Mouse (Mus musculus) forelimb bud, embryonic 11.5 days (tissue): ENCODE results near the gene Mrpl20.

ENCODE experiments used
- DNase-seq: peaks from one replicate; pipeline ENCODE4 v3.0.0-alpha.2; 2012; ENCODE audit warnings: low read depth, low spot score

Gene Mrpl20

DNA sequence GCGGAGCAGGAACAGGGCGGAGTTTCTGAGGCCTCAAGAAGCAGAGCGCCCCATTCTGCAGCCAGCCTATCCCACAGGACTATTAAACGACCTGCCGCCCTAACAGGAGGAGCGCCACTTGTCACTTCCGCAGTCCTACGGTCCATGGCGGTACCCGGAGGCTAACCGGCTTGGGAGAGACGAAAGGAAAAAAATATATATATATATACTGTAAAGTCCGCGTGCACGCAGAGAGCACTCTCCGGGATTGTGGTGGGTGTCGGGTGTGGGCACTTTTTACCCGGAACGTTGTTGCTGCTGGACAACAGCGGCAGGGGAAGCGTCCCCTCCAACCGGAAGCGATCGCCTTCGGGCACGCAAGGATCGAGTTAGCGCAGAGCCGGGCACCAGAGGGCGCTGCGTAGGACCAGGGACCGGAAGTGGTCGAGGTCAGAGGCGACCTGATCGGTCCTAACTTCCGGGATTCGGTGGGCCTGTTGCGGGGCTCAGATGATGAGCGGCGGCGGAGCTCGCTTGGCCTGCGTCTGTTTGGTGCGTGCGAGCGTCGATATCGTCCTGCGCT is 28.6 kb downstream of the Mrpl20 start, which contains the start of gene Aurkaip1:
Gene Aurkaip1, plus strand, starts transcription at position 68 of the 562 bp plus-strand sequence.
- DNase-seq, result peak; percentile 97

DNA sequence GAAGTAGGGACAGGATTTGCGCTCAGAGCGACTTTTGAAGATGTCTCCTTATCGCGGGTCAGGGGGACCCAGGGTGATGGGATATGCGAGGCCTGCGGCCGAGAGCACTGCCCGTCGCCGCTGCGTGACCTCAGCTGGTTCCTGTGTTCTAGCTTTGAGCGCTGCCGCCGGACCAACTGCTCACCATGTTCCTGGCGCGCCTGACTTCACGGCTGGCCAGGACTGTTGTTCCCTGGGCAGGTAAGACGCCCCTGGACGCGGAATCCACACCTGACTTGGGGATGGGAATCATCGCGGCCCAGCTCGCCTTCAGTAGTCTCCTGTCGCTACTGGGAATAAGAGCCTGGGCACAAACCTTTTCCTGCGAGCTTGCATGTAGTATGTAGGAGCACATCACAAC is 29.2 kb downstream of the Mrpl20 start:
- no peak for DNase-seq

DNA sequence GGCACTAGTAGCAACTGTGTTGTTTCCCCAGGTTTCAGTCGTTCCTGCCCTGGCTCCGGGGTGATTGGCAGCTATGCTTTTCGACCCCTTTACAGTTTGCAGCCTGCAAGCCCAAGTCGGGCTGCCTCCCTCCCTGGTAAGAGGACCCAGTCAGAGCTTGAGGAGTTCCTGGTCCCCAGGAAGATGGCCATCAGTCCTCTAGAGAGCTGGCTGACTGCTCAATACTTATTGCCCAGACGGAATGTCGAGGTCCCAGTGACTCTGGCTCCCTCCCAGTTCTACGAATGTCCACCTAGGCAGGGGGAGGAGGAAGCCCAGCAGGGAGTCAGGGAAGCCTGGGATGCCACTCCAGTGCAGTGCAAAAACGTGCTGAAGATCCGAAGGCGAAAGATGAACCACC is 29.6 kb downstream of the Mrpl20 start:
- DNase-seq, result no peak

DNA sequence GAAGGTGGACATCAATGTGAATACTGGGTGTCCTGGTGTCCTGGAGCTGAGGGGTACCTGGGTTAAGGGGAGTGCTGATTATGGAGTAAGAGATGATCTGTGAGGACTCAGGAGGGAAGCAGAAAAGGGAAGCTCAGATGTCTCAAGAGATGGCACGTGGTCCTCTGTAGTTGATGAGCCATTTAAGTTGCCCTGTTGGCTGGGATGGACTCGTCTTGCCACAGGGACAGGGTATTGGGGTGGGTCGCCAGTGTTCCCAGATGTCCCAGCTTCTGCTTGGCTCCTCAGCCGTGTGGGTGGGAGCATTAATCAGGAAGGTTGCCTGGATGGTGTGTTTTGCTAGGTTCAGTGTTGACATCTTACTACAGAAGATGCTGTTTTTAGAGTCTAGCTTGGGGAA is 30.6 kb downstream of the Mrpl20 start:
- no peak for DNase-seq

DNA sequence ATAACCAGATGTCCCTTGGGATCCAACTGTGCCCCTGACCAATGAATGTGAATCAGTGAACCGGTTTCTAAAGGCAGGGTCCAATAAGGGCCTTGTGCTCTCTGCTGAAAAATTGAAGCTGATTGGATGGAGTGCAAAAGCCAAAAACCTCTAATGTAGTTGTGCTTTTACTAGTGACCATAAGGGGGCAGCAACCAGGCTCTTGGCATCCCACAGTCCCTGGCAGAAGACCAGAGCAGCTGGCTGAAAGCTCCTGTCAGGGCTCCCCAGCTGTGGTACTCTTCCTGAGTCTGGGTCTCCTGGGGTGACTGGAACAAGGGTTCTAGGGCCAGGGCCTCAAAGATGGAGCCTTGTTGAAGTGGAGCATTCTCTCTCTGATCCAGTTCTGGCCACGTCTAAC is 31.2 kb downstream of the Mrpl20 start:
- peak; percentile 79 for DNase-seq

DNA sequence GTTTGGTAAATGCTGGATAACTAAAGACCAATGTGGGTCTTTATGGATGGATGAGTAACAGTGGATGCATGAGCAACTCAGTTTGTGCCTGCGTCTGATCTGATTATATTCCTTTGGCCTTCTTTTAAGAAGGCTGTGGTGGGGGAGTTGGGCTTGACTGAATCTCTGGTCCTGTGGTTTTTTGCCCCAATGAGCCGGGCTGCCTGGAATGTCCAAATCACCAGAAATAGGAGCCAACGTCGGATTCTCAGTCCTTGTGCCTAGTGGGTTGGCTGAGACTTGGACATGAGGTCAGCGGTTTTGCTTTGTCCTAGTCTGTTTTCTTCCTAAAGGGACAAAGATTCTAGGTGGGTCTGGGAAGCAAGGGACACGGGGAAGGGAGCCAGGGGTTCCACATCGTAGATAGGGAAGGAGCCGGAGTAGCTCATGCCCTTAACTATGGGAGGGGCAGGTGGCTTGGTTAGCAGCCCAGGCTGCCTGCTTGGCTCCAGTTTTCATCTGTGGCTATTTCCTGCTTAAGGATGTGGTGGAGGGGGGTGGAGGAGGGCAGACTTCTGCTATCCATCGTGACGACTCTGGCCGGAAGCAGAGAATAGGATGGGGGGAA is 34.8 kb downstream of the Mrpl20 start:
- no peak for DNase-seq

DNA sequence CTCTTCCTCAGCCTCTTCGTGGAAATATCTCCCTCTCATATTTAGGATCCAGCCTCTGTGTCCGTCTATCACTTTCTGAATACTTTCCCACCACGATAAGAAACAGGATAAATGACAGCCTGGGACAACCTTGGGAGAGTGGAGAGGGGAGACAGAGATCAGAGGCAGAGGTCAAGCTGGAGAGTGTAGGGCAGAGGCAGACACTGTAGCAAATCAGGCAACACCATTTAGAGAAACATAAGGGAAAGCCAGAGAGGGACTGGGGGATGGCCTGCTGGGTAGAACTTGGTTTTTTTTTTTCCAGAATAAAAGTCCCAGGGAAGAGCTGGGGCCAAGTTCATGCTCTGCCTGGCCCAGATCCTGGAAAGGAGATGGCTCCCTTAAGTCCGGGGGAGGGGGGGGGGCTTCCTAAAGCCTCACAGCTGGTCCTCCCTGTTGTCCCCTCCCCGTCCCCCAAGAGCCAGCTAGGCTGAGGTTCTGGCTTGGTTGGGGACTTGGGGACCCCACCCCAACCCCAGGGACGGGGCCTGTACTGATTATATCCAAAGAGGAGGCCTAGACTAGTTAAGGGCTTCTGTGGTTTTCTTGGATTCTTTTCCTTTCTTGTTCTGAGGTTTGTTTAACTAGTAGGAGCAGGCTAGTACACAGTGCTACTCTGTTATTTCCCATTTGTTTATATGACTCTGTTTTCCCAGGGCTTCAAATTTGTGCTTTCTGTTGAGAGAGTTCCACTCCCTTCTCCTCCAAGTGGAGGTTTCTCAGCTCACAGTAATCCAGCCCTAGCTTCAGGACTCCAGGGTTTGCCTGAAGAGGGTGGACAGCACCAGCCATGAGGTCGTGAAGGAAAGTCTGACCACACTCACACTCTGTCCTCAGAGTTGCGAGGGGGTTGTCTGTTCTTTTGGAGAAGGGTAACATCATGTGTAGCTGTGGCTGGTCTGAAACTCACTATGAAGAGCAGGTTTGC is 35.8 kb downstream of the Mrpl20 start:
- DNase-seq, result no peak

DNA sequence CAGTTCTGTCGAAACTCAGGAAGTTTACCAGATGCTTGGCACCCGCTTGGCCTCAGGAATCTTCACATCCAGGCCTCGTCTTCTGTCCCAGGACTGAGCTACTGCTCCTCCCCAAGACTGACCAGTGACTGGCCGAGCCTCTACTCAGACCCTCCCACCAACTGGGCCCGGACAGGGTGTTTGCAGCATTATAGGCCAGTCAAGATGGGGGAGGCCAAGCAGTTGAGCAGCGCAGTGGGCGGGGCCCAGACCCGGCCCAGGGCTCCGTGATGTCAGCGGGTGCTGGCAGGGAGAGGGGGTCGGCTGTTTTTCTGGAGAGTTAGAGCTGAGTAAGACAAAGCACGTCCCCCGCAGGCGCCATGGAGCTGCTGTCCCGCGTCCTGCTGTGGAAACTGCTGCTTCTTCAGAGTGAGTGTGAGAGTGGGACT is 36.8 kb downstream of the Mrpl20 start, which contains the start of gene Mxra8:
Gene Mxra8, plus strand, starts transcription at position 198 of the 428 bp plus-strand sequence.
- peak; percentile 75 for DNase-seq

DNA sequence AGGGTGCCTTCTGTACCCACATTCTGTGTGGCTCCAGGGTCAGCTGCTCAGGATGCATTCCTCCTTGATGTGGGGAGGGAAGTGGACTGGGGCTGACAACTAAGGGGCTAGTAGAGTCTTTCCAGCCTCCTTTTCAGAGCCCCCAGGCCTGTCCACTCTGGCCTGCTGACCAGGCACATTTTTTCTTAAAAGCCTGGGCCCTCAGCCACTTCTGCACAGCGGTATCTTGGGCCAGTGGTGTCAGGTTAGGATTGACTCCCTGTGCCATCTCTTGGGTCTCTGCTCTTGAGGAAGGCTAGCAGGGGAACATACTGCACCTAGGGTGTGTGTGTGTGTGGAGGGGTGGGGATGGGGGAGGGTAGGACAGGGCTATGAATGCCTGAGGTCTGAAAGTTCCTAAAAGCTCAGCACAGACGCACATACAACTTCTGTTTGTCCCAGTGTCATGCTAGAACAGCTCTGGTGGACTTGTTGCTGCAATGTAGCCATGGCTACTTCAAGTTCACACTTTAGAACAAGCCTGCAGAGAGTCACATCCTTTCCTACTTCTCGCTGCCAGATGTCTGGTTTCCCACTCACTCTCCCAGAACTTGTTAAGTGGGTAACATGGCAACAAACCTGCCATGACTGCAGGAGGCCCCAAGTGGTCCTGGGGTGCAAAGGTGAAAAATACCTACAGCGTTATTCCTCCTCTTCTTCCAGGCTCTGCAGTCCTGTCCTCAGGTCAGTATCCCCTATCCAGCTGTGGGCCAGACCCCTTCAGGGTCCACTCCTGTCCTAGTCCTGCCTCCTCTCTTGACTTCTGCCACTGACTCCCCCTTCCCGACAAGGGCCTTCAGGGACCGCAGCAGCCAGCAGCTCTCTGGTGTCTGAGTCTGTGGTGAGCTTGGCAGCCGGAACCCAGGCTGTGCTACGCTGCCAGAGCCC is 37.7 kb downstream of the Mrpl20 start:
- DNase-seq, result no peak

DNA sequence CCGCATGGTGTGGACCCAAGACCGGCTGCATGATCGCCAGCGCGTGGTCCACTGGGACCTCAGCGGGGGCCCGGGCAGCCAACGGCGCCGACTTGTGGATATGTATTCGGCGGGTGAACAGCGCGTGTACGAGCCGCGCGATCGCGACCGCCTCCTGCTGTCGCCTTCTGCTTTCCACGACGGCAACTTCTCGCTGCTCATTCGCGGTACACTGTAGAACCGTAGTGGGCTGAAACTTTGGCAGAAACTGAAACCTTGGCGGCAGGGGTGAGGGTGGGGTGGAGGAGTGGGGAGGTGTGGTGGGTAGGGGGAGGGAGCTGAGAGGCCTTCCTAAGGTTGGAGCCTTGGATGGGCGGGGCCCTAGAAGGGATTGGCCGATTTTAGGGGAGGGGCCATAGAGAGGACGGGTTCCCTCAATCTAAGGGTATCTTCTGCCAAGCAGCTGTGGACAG is 38.4 kb downstream of the Mrpl20 start:
- peak; percentile 35 for DNase-seq

DNA sequence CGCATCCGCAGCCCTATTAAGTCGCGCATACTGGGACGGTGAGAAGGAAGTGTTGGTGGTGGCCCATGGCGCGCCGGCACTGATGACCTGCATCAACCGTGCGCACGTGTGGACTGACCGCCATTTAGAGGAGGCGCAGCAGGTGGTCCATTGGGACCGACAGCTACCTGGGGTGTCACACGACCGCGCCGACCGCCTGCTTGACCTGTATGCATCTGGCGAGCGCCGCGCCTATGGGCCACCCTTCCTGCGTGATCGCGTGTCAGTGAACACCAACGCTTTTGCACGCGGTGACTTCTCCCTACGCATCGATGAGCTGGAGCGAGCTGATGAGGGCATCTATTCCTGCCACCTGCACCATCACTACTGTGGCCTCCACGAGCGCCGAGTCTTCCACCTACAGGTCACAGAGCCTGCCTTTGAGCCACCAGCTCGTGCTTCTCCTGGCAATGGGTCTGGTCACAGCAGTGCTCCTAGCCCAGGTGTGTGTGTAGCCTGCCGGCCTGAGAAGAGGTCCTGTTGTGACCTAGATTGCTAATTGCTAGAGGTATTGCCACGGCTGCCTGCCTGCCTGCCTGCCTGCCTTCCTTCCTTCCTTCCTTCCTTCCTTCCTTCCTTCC is 39.1 kb downstream of the Mrpl20 start:
- no peak for DNase-seq

DNA sequence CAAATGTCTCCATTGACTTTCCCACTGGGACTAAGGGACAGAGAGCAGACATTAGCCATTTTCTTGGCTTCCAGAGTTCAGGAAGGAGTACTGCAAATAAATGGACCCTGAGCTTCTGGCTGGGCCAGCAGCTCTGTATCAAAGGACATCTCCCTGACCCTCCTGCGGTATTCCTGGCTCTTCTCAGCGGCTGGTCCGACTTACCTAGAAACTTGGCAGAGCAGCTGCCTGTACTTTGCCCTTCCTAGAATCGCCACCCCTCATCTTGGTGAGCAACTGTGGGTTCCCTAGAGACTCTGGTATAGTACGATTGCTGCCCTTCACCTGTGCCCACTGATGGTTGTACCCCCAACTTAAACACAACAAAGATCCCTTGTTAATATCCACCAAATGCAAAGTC is 40.6 kb downstream of the Mrpl20 start:
- DNase-seq, result no peak

DNA sequence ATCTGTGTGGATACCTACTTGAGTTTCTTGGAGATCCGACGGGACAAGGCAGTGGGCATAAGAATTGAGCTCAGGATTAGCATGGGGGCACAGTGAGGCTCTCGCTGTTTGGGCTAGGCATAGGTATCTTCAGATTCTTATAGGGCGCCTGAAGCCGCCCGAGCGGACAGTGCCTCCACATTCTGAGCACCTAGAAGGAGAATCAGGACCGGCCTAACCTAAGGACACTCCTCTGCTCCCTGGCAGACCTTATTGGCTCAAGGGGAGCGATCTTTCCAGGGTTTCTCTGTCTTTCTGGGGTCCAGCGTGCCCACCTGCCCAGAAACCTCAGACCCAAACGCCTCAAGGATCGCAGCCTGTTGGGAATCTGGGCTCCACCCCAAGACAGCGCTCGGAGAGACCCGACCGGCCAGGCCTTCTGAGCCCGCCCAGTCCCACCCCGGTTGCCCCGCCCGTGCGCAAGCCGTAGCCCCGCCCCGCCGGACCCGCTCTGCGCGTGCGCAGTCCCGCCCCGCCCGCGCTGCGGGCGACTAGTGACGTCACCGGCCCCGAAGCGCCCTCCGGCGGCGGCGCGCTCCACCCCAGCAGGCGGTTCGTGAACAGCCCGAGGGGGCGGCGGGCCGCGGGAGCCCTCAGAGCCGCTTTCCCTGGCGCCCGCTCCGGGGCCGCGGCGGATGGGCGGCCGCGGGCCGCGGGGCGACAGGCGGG is 44.3 kb downstream of the Mrpl20 start, which contains the start of gene Dvl1:
Gene Dvl1, plus strand, starts transcription at position 532 of the 708 bp plus-strand sequence.
- DNase-seq, result peak; percentile 91

DNA sequence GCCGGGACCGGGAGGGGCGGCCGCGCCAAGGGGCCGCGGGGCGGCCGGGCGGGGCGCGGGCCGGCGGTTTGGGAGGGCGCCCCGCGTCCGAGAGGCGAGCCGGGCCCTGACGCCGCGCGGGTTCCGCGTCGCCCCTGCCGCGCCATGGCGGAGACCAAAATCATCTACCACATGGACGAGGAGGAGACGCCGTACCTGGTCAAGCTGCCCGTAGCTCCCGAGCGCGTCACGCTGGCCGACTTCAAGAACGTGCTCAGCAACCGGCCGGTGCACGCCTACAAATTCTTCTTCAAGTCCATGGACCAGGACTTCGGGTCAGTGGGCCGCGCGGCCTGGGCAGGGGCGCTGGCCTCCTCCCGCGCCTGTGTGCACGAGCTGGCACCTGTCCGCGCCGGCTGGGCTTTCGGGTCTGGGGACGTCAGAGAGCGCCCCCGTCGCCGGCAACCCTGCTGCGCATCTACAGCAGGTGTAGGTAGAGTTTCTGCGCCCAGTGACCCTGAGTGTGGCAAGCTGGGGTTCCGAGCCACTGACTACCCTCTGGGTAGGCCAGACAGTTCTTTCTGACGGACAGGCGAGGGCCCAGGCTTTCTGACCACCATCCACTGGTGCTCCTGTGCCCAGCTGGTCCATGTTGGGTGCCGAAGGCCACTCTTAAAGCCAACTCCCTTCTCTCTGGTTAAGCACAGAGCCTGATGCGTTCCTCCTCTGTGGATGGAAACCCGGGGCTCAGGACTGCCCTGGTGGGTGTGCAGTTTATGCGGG is 45.1 kb downstream of the Mrpl20 start:
- no peak for DNase-seq

DNA sequence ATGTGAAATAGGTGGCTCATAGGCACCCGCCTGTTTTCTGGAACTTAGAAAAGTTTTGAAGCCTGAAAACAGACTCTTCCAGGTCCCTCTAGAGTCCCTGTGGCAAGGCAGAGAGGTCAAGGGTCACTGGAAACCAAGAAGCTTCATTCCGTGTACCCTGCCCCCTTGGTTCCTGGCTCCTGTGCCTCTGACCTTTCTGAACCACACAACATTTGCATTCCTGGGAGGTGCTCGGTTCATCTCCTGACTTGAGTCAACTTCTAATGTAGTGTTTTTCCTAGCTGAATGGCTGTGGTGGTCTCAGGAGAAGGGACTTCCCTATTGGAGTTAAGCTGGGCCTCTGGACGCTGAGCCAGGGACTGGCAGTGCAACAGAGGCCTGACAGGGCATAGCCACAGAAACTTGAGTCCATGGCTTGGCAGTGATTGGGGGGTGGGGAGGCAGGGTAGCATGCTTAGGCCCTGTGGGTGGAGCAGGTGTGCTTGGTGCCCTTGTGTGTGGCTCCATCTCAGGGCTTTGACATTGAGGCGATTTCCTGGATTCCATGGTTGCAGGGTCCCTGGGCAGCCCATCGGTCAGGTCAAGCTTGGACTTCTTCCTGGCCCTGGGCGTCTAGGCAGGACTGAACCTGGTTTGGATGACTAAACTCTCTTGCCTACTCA is 45.9 kb downstream of the Mrpl20 start:
- no peak for DNase-seq

DNA sequence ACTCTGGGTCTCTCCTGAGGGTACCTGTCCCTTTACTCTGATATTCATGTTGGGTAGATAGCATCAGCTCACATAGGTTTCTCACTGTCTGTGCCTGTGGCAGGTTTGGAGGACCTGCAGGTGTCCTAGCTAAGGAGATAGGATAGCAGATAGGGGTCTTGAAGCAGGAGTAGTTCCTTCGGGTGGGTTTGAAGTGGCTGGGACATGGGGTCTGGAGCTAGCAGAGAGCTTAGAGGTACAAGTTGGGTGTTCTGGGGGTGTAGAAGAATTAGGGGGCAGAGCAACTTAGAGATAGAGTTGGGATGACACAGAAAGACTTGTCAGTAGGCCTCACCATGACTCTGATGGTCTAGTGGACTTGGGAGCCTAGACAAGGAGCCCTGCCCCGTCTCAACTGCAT is 46.7 kb downstream of the Mrpl20 start:
- no peak for DNase-seq

DNA sequence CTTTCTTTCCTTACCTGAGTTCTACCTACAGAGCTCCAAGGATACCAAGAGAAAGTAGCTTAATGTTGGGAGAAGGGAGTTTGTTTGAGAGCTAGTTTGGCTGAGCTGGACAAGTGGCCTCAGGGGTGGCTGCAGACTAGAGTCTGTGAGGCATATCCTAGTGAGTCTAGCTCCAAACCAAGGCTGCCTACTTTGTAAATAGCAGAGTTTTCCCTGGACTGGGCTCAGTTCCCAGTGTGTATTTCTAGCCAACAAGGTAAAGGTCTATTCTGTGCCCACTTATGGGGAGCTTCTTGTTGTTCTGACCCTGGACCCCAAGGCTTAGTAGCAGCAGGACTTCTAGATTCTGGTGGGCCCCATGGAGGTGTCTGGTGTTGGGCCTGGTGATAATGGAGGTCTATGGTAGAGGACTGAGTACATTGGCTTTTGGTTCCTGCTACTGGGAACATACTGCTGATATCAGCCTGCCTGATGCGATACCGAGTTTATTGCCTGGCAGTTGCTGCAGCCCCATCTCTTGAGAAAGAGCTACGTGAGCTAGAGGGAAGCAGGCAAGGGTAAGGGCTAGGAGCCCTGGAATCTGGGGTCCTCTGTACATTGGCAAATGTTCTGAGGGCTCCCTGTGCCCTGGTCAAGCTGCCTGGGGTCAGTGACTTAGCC is 47.2 kb downstream of the Mrpl20 start:
- no peak for DNase-seq

DNA sequence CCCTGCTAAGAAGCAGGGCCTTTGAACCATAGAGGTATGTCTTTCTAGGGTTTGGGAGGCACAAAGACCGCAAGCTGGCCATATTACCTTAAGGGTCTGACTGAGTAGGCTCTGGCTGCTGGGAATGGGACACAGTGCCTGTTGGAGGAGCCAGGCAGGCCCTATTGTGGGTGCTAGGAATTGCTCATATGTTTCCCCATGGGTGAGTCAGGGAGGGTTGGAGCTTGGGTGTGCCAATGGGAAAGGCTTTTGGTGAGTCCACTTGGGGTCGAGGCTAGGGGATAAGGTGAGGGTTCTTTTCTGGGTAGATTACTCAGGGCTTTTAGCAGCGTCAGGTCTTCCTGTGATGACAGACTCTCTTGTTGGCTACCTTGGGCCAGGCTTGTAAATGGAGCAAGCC is 48.7 kb downstream of the Mrpl20 start:
- no peak for DNase-seq
